Mouse (Mus musculus): ENCODE measurements around the gene Mmp15.

DNA sequence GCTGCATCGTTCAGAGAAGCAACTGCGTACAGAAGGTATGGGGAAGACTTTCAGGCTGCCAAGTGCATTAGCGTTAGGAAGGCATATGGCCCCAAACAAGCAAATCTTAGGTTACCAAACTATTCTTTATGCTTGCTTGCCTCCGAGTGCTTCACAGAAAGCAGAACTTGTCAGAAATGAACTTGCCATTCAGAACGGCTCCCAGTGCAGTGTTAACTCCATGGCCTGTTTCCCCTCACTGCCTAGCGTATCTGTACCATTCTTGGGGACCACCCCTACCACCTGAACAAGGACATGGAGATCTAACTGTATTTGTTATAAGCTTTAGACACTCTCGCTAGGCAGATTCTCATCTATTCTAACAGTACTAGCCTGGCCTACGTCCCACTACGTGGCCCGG, 35.2 kb downstream of the Mmp15 start:
- TF ChIP-seq CTCF (IDR thresholded peaks at IDR 0.05; ENCODE audit: low read depth), result no peak
- TF ChIP-seq EP300 (IDR thresholded peaks at IDR 0.05; ENCODE audit: low read depth), result no peak
